Mouse (Mus musculus): Measurements from ENCODE around the gene Map7d2. TPM values are rescaled to one million over a fixed set of nuclear protein-coding genes. Genes with fewer than 3 reads are reported as not detected.
A peak's percentile ranks its signal among the peaks of the same experiment; 100 is the strongest.

The Map7d2 gene
- total RNA-seq, 2 experiments from 2014 or later = 0.93 to 1.4 TPM

DNA sequence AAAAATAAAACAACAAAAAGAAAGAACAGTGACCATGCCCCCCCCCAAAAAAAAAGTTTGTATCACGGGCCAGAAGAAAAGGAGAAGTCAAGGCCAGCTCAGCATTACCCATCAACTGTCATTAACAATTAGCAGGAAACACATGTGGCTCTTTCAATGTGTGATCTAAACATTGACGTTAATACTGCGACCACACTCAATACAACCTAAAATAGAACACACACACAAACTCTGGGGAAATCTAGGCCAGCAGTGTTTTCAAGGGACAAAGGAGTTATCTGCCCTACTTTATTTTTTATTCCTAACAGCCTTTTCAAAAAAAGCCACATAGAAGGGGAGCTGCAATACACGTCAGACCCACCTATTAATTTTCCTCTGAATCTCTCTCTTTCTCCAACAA, 94.7 kb downstream of the Map7d2 start:
- no peak for DNase-seq
- intact Hi-C loops (cut with DNase I) = no loop called here

DNA sequence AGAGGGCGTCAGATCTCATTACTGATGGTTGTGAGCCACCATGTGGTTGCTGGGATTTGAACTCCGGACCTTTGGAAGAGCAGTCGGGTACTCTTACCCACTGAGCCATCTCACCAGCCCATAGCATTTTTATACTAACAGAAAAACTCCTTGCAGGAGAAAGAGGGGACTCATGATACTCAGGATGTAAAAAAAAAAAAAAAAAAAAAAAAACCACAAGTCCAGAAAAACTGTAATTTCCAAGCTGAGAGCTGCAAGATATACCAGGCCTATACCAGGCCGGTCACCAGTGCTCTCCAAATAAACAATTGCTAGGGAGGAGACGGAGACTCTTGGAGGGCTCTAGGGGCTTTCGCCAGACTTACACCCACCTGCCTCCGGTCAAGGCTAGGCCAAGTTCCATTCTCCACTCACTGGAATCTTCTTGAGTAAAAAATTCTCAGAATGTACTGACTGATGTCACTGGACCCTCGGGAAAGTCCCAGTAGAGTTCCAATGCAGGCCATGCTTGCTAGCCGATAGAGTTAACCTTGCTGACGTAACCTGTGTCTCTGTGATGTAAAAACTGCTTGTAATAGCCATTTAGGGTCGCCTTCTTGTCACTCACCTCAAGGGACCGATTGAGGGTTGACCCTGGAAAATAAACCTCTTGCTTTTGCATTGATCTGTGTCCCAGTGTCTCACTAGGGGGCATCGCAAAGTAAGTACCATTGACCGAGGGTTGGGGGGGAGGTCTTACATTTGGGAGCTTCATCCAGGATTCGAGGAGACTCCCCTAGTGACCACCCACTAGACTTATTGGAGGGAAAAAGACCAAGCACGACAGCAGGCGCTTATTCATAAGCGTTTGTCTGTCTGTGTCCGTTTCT, 95.7 kb downstream of the Map7d2 start:
- intact Hi-C loops (cut with DNase I) = no loop called here

DNA sequence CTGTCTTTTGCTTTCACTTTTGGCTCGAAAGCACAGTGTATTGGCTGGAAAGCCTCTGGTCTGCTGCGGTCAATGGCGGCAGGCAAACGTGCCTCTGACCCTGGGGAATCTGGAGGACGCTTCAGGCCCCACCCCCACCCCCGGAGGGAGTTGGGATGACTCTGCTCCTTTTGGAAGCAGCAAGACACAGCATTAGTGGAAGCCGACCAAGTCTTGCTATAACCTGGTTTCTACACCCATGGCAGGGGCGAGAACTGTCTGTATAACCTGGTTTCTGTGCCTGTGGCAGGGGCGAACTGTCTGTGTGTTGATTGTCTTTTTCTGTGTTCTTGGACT, 96.3 kb downstream of the Map7d2 start:
- no peak for DNase-seq
- intact Hi-C loops (cut with DNase I) = no loop called here

More for the DNA sequence above, 95.7 kb downstream of the Map7d2 start:
- no peak for DNase-seq

DNA sequence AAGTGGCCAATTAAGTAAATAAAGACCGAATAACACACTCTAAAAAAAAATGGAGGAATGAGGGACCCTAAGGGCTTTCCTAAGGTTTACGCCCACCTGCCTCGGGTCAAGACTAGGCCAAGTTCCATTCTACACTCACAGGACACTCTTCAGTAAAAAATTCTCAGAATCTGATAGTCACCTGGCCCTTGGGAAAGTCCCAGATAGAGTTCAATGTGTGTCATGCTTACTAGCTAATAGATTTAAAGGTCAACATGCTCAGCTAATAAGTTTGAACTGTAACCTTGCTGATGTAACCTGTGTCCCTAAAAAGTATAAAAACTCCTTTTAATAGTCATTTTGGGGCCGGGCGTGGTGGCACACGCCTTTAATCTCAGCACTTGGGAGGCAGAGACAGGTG, 101.2 kb downstream of the Map7d2 start:
- intact Hi-C loops (cut with DNase I) = no loop called here
- no peak for DNase-seq

DNA sequence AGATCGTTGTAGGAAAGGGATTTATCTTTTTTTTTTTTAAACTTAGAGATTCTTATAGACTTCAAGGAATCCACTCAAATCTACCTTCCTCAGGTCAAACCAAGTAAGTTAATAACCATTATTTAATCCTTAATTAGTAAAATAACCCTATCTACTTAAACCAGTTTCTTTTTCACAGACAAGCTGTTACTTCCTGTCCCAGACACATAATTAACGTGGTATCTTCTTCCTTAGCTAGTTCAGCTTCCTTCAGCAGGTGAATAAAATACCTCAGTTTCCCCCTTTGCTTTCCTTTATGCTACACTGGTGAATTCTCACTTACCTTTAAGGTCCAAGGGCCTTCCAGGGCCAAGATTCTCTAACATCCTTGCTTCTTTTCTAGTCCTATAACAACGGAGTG, 107.4 kb downstream of the Map7d2 start:
- DNase-seq = no peak
- intact Hi-C loops (cut with DNase I) = no loop called here

DNA sequence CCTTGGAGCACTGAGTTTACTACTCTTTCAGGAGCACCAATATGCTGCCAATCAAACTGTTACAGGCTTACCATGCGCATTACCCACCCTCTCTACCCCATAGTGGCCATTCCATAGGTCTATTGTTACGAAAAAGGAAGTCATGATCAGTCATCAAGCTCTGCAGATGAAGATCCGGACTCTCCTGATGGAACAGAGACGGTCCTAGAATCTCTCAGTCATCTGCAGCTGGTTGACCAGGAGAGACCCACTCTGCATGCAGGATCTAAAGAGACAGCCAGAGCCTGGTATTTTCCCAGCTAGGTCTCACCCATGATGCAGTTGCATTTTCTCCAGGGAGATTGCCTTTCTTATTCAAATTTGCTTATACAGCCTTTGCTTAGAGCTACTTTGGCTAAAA, 108.3 kb downstream of the Map7d2 start:
- intact Hi-C loops (cut with DNase I) = no loop called here
- DNase-seq = no peak

DNA sequence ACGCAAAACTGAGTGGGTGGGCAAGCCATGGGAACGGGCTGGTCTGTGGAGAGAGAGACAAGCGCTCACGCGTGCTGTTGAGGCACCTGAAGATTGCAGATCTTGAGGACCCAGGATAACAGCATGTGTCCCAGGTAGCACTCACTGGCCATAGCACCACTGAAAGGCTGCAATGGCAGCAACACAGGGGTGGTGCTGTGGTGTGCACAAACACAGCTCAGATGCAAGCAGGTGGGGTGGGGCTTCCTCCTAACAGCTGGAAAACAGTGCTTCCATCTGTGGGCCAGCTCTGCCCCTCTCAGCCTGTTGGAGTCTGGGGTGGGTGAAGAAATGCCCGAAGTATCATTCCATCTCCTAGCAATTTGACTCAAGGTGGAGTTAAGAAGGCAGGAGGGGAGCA, 112.0 kb downstream of the Map7d2 start, which contains the start of gene Bclaf3:
Gene Bclaf3, plus strand, starts transcription at position 301 of the 400 bp plus-strand sequence.
- no peak for DNase-seq
- intact Hi-C loops (cut with DNase I) = no loop called here

DNA sequence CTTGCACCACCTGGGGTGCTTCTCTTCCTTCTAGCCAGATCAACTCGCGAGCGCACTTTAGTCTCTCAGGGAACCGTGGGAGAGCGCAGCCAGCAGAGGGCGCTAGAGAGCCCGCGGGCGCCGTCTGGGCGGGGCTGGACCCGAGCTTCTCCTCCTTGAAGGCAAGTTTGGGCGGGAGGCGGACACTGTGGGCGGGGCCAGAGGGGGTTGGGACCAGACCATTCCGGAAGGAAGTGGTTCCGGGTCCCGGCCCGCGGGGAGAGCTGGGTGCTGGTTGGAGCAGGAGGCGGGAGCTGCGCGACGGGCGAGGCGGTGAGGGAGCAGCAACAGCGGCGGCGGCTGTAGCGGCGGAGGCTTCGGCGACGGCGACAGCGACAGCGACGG, 118.0 kb downstream of the Map7d2 start:
- intact Hi-C loops (cut with DNase I) = loop anchor here (1.0 to 10.0 kb wide), 4 partner anchors 74 to 582 kb away; no protein-coding TSS in a partner anchor
- peak; percentile 96 for DNase-seq

DNA sequence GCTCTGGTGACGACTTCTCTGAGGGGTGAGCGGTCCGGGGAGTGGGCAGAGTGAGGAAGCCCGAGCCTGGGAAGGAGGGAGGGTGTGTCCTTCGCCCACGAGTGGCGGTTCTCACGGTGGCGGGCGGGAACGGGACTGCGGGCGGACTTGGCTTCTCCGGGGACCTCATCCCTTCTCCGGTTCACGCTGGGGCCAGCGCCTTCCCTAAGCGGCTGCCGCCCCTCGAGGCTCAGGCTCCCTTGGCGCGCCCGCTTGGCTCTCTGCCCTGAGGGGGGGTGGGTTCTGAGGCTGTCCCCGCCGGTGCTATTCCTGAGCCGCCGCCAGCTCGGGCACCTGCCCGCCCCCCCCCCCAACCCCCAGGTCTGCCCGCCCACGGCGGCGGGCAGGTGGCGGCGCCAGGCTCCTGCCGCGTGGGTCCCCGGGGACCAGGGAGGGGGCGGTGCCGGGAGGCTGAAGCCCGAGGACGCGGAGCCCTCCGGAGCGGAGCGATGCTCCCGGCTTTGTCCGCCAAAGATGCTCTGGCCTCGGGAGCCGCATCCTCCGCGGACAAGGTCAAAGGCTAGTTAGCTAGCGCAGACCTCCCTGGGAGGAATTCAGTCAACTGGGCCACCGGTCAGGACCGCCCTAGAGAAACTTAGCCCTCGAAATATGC, 118.6 kb downstream of the Map7d2 start:
- peak in 1 of 2 experiments; percentile 14 for DNase-seq
- intact Hi-C loops (cut with DNase I) = loop anchor here (1.0 to 10.0 kb wide), 4 partner anchors 73 to 582 kb away; no protein-coding TSS in a partner anchor

DNA sequence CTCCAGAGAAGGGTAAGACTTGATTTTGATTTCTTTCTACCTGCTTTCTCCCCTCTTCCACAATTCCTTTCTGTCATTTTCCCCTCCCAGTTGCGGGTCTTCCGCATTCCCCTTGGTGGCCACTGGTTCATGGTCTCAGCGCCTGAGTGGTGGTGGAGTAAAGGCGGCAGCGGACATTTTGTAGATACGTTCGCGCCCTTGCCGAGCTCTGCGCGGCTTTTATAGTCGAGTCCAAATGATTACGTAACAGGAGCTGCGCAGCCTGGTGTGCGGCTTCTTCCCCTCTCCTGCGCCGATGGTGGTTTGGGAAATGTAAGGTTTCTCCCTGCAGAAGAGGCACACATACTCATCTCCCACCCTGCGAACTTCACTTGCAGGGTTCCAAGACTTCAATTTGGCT, 127.6 kb downstream of the Map7d2 start:
- intact Hi-C loops (cut with DNase I) = no loop called here

DNA sequence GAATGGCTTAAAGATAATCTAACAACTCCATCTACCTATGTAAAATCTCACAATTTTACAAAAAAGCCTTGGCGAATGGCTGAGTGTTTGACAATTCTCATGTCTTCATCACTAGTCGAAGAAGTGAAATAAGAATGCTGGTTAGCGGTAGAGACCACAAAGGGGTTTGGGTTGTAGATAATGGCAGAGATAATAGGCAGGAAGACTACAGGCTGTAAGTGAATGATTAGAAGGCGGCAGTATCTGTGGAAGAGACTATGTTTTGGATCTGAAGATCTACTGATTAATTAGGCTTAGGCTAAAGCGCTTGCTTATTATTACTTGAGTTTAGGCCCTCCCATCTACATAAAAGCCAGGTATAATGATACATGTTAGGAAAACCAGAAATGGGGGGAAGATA, 132.7 kb downstream of the Map7d2 start:
- intact Hi-C loops (cut with DNase I) = no loop called here
- DNase-seq = no peak

More for the DNA sequence above, 127.6 kb downstream of the Map7d2 start:
- no peak for DNase-seq

Other genes with a start within 250 kb of the Map7d2 start
- 10 to 100 TPM; 57.6 to 60.7 TPM for gene Rps6ka3, start 204.3 kb upstream of the Map7d2 start, total RNA-seq (2021)
- gene Eif1ax, start 42.4 kb upstream of the Map7d2 start, total RNA-seq (2021) = 10 to 100 TPM; 98.4 to 99.3 TPM
- gene Bclaf3, start 112.1 kb downstream of the Map7d2 start, total RNA-seq (2021) = 1 to 10 TPM; 4.2 to 4.6 TPM
- 100 to 1,000 TPM; 214 to 218 TPM for gene Sh3kbp1, start 212.7 kb downstream of the Map7d2 start, total RNA-seq (2021)

Data from heart, postnatal 10 days (tissue).